Mouse (Mus musculus) midbrain, postnatal 0 days (tissue): ENCODE data around the gene Cnnm2. TPM values are rescaled to one million over a fixed set of nuclear protein-coding genes. Genes with fewer than 3 reads are reported as not detected.
A peak's percentile ranks its signal among the peaks of the same experiment; 100 is the strongest.

Experiments used
- ATAC-seq: fragments of 200-750 bp; cut with Nextera tagmentation; 2 replicates; pipeline ENCODE4 v1.8.0; 2017; ENCODE audit warnings: moderate number of reproducible peaks, mild to moderate bottlenecking, moderate TSS enrichment, moderate library complexity; ENCODE audit not compliant: low FRiP score
- DNase-seq: peaks from one replicate; pipeline ENCODE4 v3.0.0-alpha.2; 2015; ENCODE audit warnings: low spot score
- H3K27ac ChIP-seq: fragments of 300-500 bp; sonication (generic); 2 replicates; pipeline ENCODE4 v1.5.1; 2014; ENCODE audit warnings: low read depth, mild to moderate bottlenecking, low read length, mixed read lengths
- H3K27me3 ChIP-seq: fragments of 300-500 bp; sonication (generic); 2 replicates; pipeline ENCODE4 v1.6.1; 2014; ENCODE audit warnings: low read length, control low read depth, mixed read lengths; ENCODE audit not compliant: insufficient read depth
- H3K36me3 ChIP-seq: fragments of 300-500 bp; sonication (generic); 2 replicates; pipeline ENCODE4 v1.6.1; 2014; ENCODE audit warnings: low read length, control low read depth, mixed read lengths; ENCODE audit not compliant: insufficient read depth
- H3K4me1 ChIP-seq: fragments of 300-500 bp; sonication (generic); 2 replicates; pipeline ENCODE4 v1.6.1; 2014; ENCODE audit warnings: mild to moderate bottlenecking, control low read depth, antibody characterized with exemption, low read length, mixed read lengths; ENCODE audit not compliant: insufficient read depth
- H3K4me2 ChIP-seq: fragments of 300-500 bp; sonication (generic); 2 replicates; pipeline ENCODE4 v1.6.1; 2014; ENCODE audit warnings: low read depth, mild to moderate bottlenecking, low read length, mixed read lengths; ENCODE audit not compliant: poor library complexity, severe bottlenecking
- H3K4me3 ChIP-seq: fragments of 300-500 bp; sonication (generic); 2 replicates; pipeline ENCODE4 v1.5.1; 2014; ENCODE audit warnings: low read depth, mild to moderate bottlenecking, low read length, moderate library complexity
- H3K9ac ChIP-seq: fragments of 300-500 bp; sonication (generic); replicated peaks from 2 replicates; pipeline ENCODE4 v1.6.1; 2014; ENCODE audit warnings: mild to moderate bottlenecking, low read length, moderate library complexity, mixed read lengths; ENCODE audit not compliant: poor library complexity, severe bottlenecking
- H3K9me3 ChIP-seq: fragments of 300-500 bp; sonication (generic); 2 replicates; pipeline ENCODE4 v1.6.1; 2016; ENCODE audit warnings: low read length, control low read depth
- CTCF ChIP-seq: IDR thresholded peaks from 2 replicates; pipeline ENCODE4 v1.5.1; 2016; ENCODE audit warnings: antibody characterized with exemption, mild to moderate bottlenecking
- WGBS: fragments of 180-500 bp; shearing (Covaris S2); extraction: QIAGEN DNeasy Blood & Tissue Kit; methylation state at CpG from one replicate; pipeline ENCODE4 v1.1.7; 2014; 5-methylcytosine and 5-hydroxymethylcytosine counted together
- polyA plus RNA-seq: library from polyadenylated mRNA; unstranded; fragments of >200 nt; fragmentation: Nextera tagmentation; extraction: Ambion mirVana; gene quantifications from 2 replicates; pipeline ENCODE4 v1.2.1, GENCODE M21; 2015
- total RNA-seq: library from RNA; depleted of rRNA; stranded (reverse); fragments of >200 nt; gene quantifications from 2 replicates; pipeline ENCODE4 v1.2.3, GENCODE M21; 2014

Cnnm2 gene
- total and polyA plus RNA-seq, 2 experiments from 2014 or later: 8.3 to 26.1 TPM

DNA sequence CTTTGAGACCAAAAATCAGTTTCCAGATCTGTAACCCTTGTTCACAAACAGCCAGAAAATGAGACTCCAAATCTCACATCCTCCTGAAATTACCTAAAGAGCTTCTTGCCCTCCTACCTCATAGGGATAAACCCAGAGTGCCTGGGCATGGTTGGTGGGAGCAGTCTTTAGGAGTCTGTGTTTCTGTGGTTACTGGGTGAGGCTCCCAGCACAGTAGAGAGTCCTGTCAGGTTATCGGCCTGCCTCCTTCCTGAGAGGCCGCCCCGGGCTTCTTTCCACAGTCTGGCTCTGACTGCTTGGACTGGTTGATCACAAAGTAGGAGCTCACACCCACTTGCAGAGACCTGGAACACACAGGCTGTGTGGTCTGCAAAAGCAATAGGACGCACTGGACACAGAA is 104.0 kb downstream of the Cnnm2 start:
- no peak overlapping the region for H3K4me3 ChIP-seq
- peaks cover 6% of the 10 kb centered on the region for H3K36me3 ChIP-seq
- no peaks in the 10 kb centered on the region for H3K4me1 ChIP-seq
- H3K9me3 ChIP-seq: no peaks in the 10 kb centered on the region
- H3K9ac ChIP-seq: no peak overlapping the region
- DNase-seq: no peak
- H3K27ac ChIP-seq: no peak overlapping the region
- no peaks in the 10 kb centered on the region for H3K27me3 ChIP-seq
- 83% methylated on average over 4 of the region's 4 CpGs for WGBS
- no peak overlapping the region for H3K4me2 ChIP-seq
- no peak for TF ChIP-seq CTCF
- ATAC-seq: no peak

- Histone ChIP-seq H3K27ac (no peak overlapping the region), H3K4me1 (no peaks in the 10 kb centered on the region), H3K36me3 (peaks cover 6% of the 10 kb centered on the region), H3K4me3 (no peak overlapping the region), H3K4me2 (no peak overlapping the region), H3K27me3 (no peaks in the 10 kb centered on the region), H3K9me3 (no peaks in the 10 kb centered on the region), H3K9ac (no peak overlapping the region)
- WGBS: 62% methylated on average over 11 of the region's 11 CpGs
- ATAC-seq: no peak
- TF ChIP-seq CTCF: no peak
- DNase-seq: no peak
Observed at GRCm38 (mm10) chr19:46869049-46869448, 107.7 kb downstream of the Cnnm2 start.

- Histone ChIP-seq H3K9me3 (no peaks in the 10 kb centered on the region), H3K4me1 (no peaks in the 10 kb centered on the region), H3K4me2 (no peak overlapping the region), H3K4me3 (no peak overlapping the region), H3K36me3 (peaks cover 6% of the 10 kb centered on the region), H3K27ac (no peak overlapping the region), H3K27me3 (no peaks in the 10 kb centered on the region), H3K9ac (no peak overlapping the region)
- TF ChIP-seq CTCF: peak; percentile 96
- peak; percentile 83 for DNase-seq
- ATAC-seq: peak; percentile 75; the same call in 1 of the 2 replicates
- 10% methylated on average over 6 of the region's 6 CpGs for WGBS
Observed at GRCm38 (mm10) chr19:46869526-46869925, 108.1 kb downstream of the Cnnm2 start.

DNA sequence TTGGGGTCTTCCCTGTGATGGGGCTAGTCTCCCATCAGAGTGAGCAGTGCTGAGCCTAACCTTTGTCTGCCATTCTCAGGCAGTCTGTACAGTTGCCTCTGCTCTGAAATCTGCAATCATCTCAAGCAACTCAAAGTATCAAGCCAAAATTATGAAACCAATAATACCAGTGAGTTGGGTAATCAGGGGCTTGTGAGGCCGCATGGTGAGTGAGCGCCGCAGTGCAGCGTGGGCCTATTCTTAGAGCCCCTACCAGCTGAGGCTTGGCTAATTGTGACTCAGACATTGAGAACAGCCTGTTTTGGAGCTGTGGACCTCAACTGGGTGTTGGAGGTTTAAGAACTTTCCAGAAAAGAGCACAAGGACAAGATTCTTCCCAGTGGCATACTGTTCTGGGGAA is 109.7 kb downstream of the Cnnm2 start:
- Histone ChIP-seq H3K4me3 (no peak overlapping the region), H3K9me3 (no peaks in the 10 kb centered on the region), H3K4me1 (no peaks in the 10 kb centered on the region), H3K4me2 (no peak overlapping the region), H3K36me3 (peaks cover 6% of the 10 kb centered on the region), H3K9ac (no peak overlapping the region), H3K27ac (no peak overlapping the region), H3K27me3 (no peaks in the 10 kb centered on the region)
- DNase-seq: no peak
- no peak for ATAC-seq
- WGBS: 95% methylated on average over 4 of the region's 4 CpGs
- no peak for TF ChIP-seq CTCF

GRCm38 (mm10) chr19:46871651-46872050 is 110.3 kb downstream of the Cnnm2 start:
- no peak for TF ChIP-seq CTCF
- Histone ChIP-seq H3K27me3 (no peaks in the 10 kb centered on the region), H3K9ac (no peak overlapping the region), H3K27ac (no peak overlapping the region), H3K4me2 (no peak overlapping the region), H3K4me3 (no peak overlapping the region), H3K36me3 (peaks cover 6% of the 10 kb centered on the region), H3K9me3 (no peaks in the 10 kb centered on the region), H3K4me1 (no peaks in the 10 kb centered on the region)
- 83% methylated on average over 7 of the region's 7 CpGs for WGBS
- no peak for ATAC-seq
- DNase-seq: no peak

GRCm38 (mm10) chr19:46873924-46874323 is 112.5 kb downstream of the Cnnm2 start:
- Histone ChIP-seq H3K9ac (no peak overlapping the region), H3K36me3 (peaks cover 12% of the 10 kb centered on the region), H3K27me3 (no peaks in the 10 kb centered on the region), H3K4me2 (no peak overlapping the region), H3K9me3 (no peaks in the 10 kb centered on the region), H3K27ac (no peak overlapping the region), H3K4me3 (no peak overlapping the region), H3K4me1 (no peaks in the 10 kb centered on the region)
- TF ChIP-seq CTCF: no peak
- DNase-seq: no peak
- no peak for ATAC-seq
- 82% methylated on average over 3 of the region's 3 CpGs for WGBS
